Mouse (Mus musculus) cerebral cortex, adult 2 months (tissue): ENCODE results near the gene Pard6b.

Experiments
- WGBS: fragments of 180-500 bp; shearing (Covaris S2); methylation state at CpG from one replicate; pipeline ENCODE4 v1.1.7; 2018; 5-methylcytosine and 5-hydroxymethylcytosine counted together

The Pard6b gene

GRCm38 (mm10) chr2:168128211-168128859, 47.5 kb downstream of the Pard6b start:
- 22% methylated on average over 13 of the region's 14 CpGs for WGBS

- whole genome bisulfite sequencing: 88% methylated on average over 3 of the region's 3 CpGs
Observed at GRCm38 (mm10) chr2:168130046-168130445, 49.2 kb downstream of the Pard6b start.

GRCm38 (mm10) chr2:168137161-168137560, 56.4 kb downstream of the Pard6b start:
- WGBS: 41% methylated on average over 15 of the region's 15 CpGs

- WGBS: 43% methylated on average over 5 of the region's 5 CpGs
Observed at GRCm38 (mm10) chr2:168143794-168144193, 63.0 kb downstream of the Pard6b start.

- WGBS: 78% methylated on average over 2 of the region's 2 CpGs
Observed at GRCm38 (mm10) chr2:168145437-168145836, 64.6 kb downstream of the Pard6b start.

GRCm38 (mm10) chr2:168147722-168148432, 67.1 kb downstream of the Pard6b start:
- 79% methylated on average over 22 of the region's 22 CpGs for WGBS

- 96% methylated on average over 8 of the region's 8 CpGs for WGBS
Observed at GRCm38 (mm10) chr2:168149241-168149640, 68.4 kb downstream of the Pard6b start.
